Mouse (Mus musculus) 3T3-L1 (cell line): ENCODE measurements at regions not wholly inside any gene's neighbourhood (a gene's known extent, or its start where the extent isn't known, plus 50 kb on each side); places are given as distances from the start of the nearest gene placed in this dataset.

Experiments
- DNase-seq: peaks from one replicate; pipeline ENCODE4 v3.0.0-alpha.2; 2015; ENCODE audit warnings: low read depth, low spot score

DNA sequence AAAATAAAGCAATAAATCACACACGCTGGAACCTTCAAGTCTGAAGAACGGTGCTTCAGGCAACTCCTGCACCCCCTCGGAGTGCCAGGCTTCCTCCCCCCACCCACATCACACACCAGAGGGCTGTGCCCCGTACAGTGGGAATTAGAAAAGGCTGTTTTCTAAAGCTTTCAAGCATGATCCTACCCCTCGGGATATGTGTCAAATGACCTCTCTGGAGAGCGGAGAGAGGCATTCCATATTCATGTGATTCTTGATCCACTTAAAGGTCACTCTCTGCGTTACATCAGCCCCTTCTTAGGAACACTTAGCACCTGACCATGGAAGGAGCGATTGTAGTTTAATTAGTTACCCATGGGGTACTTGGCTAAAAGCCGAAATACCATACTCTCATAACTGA lies 119.1 kb upstream of the Slc24a5 start:
- DNase-seq: no peak

GRCm38 (mm10) chr2:124952212-124952611 lies 115.7 kb upstream of the Slc24a5 start:
- no peak for DNase-seq

DNA sequence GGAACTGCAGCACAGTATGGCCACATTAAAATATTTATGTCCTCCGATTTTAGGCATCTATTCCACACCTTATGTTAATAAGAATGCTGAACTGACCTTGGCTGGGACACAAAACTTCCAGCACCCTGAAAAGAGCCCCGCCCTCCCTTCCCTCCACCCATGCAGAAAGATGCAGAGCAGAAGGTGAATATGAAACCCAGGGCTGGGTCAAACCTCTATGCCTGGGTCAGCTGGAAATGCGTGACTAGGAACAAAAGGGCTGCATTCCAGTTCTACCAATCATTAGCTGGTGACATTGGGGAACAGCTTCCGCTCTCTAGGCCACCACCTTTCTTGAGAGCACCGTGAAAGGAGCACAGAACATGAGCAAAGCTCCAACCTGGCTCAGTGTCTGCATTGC lies 114.9 kb upstream of the Slc24a5 start:
- DNase-seq: no peak

DNA sequence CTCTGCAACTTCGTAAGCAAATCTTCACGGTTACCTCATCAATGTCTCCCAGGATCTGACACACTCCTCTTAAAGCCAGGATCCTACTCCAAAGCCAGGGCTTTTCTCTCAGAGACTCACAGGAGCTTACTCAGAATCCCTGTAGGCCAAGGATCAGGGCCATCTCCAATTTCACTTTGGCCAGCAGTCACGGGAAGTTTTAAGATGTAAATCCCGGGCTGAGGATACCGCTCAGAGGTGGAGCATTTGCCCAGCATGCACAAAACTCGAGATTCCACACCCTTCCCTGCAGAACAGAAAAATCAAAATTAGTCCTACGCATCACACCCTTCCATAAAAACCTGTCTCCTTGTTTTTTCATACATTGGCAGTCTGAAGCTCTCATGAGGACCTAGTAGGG lies 112.1 kb upstream of the Slc24a5 start:
- peak; percentile 33 for DNase-seq

GRCm38 (mm10) chr2:124959431-124959830 lies 108.5 kb upstream of the Slc24a5 start:
- DNase-seq: no peak

DNA sequence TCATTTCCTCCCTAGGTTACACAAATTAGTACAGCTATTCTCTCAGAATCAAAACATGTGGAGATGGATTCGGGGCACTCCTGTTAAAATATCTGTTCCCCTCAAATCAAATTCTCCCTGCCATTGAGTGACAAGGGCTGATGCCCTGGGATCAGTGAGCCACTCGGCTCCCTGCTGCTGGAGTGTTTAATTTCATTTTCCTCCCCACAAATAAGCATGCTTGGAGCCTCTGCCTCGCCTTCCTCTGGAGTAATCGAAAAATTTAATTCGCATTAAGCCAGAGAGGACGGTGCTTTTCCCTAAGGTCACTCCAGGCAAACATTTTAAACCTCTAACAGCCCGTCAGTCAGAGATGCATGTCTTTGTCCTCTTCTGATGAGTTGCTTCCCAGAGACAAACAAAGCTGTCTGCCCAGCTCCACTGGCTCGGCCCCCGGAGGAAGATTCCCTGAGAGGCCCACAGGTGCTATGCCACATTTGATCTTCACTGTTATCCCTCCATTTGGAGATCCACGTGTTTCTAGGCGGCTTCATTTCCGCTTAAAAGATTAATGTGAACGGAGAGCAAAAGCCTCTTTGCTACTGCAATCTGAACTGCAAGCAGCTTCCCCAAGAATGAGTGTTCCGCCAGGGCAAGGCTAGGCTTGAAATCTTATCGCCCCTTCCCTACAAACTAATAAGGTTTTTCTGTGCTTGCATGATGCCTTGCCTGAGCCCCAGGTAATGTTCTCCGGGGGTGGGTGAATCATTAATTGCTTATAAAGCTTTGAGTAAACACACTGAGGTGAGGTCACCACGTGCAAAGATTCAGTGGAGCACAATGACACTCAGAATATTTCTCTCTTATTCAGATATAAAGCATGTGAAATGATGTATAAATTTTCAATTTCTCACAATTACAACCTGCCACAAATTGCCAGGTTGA lies 95.8 kb upstream of the Slc24a5 start:
- no peak for DNase-seq

- no peak for DNase-seq
These were observed 92.8 kb upstream of the Slc24a5 start for GRCm38 (mm10) chr2:124975106-124975505.

DNA sequence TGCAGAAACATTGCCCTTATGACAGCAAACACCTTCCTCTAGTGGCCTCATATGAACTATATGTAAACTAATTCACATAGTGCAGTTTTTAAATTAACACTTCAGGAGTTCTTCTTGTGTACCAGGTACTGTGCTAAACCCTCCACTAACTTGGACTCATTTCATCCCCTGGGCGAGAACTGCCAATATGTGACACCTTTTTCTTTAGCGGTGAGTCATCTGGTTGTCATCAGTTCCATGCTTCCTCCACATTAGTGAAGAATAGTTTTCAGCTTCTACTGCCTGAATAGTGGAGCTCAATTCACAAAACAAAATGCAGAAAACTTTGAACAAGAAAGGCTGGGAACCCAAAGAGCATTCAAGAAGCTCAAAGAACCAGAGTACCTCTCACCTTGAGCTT lies 76.9 kb upstream of the Slc24a5 start:
- peak; percentile 47 for DNase-seq

DNA sequence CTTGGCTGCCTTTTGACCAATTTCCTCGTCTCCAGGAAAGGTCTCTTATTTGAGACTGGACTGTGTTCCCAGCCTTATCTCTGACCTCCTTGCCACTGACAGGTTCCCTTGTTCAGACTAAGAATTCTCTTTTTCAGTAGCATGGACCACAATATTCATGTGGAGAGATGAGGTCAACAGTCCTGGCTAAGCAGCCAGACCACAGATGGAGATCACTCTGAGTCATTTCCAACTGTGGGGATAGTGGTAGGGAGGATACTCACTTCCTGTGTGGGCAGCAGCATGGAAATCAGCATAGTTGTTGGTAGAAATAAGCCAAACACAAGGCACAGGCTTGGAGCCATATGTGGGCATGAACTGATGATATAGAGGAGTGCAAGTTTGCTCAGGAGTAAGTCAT lies 52.9 kb upstream of the Slc24a5 start:
- DNase-seq: peak; percentile 94

- DNase-seq: no peak
These were observed 51.0 kb upstream of the Slc24a5 start for GRCm38 (mm10) chr2:125016946-125017345.
